Mouse (Mus musculus) neutrophil, adult 5-6 weeks (primary cell): ENCODE measurements around the gene Tbc1d4. TPM values are rescaled to one million over a fixed set of nuclear protein-coding genes. Genes with fewer than 3 reads are reported as not detected.

Experiments used
- ATAC-seq: fragments of 151-379, 151-347 bp; 2 replicates; pipeline ENCODE4 v1.8.0; 2017; ENCODE audit warnings: mild to moderate bottlenecking, moderate TSS enrichment; ENCODE audit not compliant: insufficient number of reproducible peaks, poor library complexity, low FRiP score, severe bottlenecking; ENCODE audit errors: extremely low read depth
- total RNA-seq: library from RNA; stranded (forward); fragments of 200-1000 nt; gene quantifications from 2 replicates; pipeline ENCODE4 v1.2.3, GENCODE M21; 2017

Gene Tbc1d4
- total RNA-seq, 1 experiment from 2014 or later: 3.0 TPM

DNA sequence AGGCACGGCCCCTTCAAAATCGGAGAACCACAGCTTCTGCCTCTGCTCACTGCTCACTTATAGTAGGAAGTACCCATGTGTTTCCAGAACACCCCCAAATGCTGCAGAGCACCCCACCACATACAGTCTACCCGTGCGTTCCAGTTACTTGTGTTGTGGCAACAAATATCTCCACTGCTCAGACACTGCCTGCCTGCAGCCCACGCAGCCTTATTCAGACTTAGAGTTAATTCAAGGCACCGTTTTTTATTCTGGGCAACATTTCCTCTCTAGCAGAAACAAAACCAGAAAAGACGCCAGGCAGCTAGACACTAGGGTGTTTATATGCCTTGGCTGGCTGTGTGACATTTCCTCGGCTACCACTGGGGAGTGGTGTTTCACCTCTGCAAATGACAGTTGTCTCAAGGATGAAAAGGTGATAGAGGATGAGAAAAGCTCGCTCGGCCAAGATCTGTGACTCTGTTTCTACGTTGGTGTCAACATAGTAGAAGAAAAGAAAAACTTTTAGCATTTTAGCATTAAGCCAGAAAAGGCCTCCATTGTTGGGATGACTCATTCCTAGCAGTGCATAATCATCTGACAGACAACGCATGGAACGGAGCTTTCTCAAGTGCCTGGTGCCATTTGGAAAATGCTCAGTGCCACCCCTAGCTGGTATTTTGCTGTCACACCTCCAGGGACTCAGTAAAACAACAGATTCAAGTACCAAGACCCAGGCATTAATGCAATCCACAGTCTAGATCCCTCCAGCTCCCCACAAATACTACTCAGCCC, 98.3 kb downstream of the Tbc1d4 start:
- no peak for ATAC-seq

DNA sequence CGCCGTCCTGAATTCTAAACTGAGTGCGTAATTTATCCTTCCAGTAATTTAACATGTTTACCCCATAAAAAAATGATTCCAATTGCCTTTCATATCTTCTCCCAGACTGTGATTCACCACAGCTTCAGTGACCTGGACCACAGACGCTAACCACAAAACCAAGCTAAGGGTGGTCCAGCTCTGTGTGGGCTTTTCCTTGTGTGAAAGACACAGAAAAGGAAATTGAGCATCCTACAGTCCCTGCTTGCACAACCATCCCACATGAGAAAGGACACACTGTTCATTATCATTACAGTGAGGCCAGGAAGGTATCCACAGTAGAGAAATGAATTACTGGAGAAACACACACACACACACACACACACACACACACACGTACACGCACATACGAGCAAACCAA, 99.2 kb downstream of the Tbc1d4 start:
- no peak for ATAC-seq

DNA sequence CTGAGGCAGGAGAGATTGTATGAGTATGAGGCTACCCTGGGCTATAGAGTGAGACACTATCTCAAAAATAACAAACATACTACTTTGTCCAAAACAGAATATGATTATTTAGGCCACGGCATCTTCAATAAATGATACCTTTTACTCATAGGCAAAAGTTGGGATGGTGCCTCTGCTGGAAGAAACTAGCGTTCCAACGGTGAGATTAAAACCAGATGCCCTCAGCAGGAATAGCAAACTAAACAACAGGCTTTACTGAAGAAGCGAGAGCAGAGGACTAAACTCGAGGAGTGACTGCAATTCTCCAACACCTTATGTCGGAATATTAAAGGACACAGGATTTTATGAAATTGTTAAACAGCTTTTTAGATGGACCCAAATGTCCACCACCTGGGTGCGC, 101.0 kb downstream of the Tbc1d4 start:
- ATAC-seq: no peak

DNA sequence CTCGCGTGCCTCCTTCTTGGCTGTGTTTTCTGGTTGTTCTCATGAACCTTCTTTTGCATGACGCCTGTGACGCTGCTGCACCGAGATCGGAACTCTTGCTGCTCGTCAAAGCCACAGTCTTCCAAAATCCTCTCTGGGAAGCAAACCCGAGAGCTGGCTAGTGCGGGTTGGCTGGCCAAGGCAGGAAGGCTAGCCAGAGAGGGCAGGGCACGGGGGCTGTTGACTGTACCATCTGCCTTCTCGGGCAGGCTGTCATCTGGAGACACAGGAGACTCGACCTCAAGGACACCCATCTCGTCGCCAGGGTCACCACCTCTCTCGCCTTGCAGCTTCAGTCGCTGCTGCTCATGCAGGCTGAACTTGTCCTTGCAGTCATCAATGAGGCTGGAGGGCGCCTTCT, 101.8 kb downstream of the Tbc1d4 start:
- no peak for ATAC-seq

DNA sequence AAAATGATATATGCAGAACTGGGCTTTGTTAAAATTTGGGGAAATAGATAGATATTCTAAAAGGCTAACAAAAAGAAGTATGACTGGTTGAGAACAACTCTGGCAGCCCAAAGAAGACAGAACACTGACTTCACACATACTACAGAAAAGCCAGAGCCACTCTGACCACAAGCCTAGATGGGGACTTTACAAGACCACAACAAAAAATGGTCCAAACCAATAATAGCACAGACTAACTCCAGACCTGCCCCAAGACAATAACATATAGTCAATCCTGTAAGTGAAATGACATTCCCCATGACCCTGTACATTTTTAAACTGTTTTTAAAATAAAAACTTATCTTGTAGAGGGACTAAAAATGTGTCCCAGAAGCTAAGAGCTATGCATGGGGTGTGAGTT, 103.2 kb downstream of the Tbc1d4 start:
- ATAC-seq: no peak

DNA sequence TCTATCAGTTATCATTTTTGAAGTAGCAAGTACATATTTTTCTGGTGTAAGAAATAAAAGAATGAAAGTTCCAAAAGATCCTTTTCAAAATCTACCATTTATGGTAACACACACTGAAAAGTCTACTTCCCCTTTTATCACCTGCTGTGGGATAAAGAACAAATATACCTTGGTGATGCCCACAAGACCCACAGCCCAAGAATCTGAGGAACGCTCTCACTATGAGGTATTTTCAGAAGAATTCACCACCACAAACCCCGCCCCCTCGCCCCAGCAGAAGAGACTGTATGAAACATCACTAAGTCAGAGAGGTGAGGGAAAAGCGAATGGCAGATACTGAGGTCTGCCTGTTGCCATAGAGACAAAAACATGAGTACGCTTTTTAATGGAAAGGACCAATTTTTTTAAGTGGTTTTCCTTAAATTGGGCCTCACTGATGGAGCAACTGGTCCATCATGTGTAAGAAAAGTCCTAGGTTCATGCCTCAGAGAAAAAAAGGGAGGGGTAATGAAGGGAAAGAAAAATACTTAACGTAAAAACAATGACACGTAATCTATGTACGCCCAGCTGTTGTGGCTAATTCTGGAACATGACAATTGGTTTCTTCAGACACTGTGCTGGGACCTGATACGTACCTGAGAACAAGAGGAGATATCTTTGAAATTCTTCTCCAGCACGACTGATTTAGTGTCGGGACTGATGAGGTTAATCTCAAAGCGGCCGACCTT, 104.4 kb downstream of the Tbc1d4 start:
- no peak for ATAC-seq

DNA sequence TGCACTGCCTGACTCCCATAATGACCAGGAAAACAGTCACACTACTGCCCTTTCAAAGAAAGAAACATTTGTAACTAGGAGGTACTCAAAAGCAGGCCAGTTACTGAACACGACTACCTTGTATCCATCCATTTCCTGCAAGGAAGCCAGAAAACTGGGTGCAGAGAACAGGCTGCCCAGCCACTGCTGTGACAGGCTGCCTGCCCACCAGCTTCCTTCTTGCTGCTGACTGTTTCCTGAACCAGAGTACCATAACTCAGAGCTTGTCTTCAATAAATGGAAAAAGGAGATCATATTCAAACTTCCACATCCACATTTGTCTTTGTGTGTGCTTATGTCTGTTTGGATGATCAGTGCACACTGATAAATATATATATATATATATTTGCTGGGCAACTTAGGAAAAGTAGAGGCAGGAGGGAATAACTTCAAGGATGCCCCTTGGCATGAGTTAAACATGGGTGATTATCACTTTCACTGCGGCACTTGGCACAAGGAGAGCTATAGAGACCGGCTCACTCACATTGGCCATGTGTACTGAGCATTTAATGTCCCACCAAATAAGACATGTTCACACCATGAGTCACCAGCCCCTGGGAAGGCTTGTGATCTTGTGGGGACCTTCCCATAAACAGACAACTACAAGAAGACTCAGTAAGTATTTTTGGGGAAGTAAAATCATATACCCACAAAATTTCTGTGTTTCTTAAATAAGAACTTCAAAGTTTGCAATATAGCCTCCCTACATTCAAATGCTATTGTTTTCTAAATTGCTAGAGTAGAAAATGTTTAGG, 105.6 kb downstream of the Tbc1d4 start:
- no peak for ATAC-seq

DNA sequence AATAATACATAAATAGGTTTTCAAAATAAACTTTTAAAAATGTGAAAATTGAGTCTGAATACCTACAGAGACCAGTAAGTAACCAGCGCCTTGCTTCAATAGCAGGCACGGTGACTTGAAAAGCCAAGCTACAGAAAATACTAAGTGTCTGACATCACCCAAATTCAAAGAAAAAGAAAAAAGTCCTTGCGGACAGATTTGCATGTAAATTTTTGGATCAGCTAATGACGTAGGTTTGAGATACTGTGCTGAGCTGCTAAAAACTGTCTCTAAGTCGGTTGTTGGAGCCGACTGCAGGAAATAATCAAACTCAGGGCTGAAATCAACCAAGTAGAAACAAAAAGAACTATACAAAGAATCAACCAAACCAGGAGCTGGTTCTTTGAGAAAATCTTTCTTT, 107.1 kb downstream of the Tbc1d4 start:
- ATAC-seq: no peak

DNA sequence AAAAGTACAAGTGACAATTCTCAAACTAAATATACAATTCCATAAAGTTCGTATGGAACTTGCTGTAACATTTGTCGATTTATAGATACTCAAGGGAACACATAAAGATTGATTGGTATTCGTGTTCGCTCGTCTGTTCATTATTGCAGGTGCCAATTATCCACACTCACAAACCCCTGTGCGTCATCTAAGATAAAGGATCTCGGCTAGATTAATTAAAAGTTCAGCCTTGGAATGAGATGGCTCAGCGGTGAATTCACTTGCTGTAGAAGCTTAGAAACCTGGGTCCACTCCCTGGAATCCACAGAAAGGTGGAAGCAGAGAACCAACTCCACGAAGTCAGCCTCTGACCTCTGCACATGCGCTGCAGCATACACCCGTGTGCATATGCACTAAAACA, 107.5 kb downstream of the Tbc1d4 start:
- no peak for ATAC-seq

DNA sequence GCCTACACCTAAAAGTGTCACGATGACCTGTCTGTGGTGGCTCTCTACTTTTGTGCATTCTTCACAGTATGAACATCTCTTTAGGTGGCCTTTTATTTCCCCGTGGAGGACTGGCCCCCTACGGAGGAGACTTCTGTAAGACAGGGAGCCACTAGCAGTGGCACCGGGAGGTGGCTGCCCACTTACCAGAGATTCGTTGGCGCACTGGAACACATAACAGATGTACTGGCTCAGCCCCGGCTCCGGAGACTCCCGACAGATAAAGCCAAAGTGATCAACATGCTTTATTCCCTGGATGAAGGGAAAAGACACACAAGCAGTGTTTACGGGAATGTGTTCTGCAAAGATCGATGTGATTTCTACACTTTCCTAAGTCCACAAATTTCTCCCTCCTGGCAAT, 108.2 kb downstream of the Tbc1d4 start:
- no peak for ATAC-seq

DNA sequence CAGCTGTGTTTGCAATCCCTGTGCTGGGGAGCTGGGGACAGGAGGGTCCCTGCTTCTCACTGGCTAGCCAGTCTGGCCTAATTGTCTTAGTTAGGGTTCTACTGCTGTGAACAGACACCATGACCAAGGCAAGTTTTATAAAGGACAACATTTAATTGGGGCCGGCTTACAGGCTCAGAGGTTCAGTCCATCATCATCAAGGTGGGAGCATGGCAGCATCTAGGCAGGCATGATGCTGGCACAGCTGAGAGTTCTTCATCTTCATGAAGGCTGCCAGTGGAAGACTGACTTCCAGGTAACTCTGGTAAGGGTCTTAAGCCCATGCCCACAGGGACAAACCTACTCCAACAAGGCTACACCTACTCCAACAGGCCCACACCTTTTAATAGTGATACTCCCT, 109.2 kb downstream of the Tbc1d4 start:
- ATAC-seq: no peak

DNA sequence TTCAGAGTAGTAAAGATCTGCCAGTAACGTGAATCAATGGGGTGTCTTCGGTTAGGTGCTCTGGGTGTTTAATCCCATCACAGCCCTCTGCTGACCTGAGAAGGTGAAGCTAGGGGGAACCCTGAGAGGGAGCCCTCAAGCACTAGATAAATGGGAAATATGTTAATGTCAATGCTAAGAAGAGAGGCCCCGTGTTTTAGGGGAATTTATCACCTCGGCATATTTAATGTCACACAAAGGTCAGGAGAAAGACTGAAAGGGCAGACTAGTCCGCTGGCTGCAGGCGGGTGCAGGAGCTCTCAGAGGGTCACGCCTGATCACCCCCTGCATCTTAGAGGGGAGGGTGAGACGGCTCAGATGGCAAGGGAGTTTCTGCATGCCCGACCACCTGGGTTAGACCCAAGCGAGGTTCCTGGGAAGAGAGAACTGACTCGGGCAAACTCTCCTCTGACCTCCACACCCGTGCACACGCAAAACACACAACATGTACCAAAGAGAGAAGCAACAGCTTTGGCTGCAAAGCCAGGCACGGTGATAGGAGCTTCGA, 120.7 kb downstream of the Tbc1d4 start:
- ATAC-seq: no peak

DNA sequence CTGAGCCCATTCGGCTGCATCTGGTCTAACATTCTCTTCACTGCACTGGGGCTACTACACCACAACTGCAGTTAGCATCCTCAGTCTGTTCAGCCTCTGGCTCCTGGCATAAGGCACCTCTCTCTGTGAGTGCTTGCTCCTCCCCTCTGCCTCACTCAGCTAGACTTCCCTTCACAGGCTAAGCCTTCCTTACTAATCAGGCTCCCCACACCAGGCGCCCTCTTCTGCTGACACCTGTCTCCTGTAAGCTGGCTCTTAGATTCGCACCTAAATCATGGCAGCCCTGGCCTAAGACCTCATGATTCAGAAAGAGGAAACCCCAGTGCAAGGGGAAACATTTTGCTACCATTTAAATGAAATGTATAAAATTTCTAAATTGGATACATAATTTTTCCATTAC, 122.4 kb downstream of the Tbc1d4 start:
- ATAC-seq: no peak

DNA sequence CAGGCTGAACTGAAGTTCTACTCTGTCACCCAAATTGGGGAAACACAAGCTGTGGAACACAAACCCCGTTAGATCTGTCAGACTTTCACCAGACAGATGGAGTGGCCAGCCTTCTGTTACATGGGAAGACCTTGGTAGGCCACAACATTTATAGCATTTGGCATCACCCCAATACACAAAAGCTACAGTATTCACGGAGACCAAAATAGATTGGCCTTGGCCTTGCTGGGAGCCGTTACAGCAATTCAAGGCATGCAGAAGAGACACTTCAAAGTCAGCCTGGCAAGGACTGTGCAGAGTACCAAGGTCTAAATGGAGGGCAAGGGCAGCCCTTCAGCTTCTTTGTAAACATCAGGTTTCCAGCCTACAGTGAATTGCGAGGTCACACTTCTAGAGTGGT, 125.8 kb downstream of the Tbc1d4 start:
- ATAC-seq: no peak

DNA sequence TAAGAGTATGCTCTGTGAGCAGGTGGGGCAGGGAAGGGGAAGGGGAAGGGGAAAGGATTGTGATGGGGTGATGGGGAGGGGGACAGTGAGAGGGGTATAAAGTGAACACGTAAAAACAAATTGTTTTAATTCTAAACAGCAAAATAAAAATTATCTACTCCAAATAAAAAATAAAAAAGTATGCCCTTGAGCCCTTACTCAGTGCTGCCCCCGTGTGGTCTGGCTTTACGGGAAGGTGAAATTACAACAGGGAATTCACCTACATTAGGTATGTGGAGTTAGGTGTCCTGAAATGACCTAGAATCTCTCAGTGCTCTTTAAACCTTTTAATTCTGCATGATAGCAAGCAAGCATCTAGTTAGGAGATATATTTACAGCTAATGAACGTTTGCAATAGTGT, 126.7 kb downstream of the Tbc1d4 start:
- ATAC-seq: no peak

DNA sequence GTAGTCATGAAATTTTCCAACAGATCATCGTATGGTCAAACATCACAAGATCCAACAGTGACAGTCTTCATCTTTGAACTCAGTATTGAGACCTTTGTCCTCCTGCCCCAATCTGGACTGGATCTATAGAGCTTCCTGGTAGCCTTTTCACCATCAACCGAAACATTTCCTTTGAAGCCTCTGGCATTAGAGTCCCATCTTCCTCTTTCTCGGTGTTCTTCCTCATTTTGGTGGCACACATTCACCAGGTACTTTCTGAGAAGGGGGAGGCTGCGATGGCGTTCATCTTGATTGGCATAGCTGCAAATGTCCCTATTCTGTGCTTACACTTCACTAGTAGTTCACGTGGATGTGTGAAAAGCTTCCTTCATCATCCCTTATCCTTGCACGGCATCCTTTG, 127.8 kb downstream of the Tbc1d4 start:
- ATAC-seq: peak; percentile 85

DNA sequence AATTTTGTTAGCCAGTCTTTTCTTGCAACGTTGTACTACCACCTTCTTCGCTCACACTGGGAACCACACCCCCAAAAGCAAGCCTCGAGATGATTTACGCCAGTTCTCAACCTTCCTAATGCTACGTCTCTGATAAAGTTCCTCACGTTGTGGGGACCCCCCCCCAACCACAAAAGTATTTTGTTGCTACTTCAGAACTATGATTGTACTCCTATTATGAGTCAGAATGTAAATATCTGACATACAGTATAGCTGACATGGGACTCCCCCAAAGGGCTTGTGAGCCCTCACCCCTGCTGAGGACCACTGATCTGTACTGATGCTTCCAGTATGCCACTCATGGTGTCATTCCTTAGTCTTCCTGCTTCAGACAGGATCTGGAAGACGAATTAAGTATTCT, 128.4 kb downstream of the Tbc1d4 start:
- ATAC-seq: no peak

DNA sequence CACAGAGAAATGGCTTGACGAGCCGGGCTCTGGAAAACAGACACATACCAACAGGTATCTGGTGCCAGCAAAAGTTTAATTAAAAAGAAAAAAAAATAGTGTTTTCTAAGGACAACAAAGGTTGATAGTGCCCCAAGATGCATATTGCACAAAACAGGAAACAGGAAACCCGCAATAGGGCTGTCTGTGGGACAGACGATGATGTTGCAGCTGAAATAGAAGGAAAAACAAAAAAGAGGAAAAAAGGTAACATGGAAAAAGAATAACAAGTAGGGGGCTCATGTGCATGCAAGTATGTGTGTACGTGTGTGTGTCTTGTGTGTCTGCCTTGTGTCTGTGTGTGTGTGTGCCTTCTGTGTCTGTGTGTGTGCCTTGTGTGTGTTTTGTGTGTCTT, 131.2 kb downstream of the Tbc1d4 start:
- ATAC-seq: no peak

DNA sequence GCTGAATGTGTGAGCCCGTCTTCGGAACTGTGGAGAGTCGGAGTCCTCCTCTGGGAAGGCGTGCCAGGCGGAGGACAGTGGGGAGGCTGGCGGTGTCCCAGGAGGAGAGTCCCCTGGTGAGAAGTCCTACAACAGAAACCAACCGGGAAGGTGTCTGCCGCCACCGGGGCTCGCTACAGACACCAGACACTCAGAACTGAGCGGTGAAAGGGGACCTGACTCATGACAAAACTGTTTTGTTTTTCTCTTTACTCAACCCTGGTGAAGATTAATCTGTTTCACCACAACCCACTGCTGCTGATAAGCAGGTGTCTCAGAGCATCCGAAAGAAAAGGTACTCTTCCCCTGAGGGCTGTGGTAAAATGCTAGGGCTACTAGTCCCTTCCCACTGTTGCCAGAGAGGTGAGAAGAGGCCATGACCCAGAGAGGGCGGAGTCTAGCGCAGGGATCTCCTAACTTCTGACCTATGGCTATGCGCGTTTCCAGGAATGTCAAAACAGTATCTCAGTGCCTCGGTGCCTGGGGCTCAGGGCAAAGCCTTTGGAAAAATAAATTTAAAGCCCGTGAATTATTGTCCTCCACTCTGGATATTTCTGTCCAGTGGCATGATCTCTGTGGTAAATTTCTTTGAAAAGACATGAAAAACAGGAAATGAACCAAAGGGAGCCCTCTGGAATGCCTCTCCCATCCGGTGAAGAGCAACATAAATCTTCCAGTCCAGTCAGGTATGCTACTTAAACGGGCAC, 131.7 kb downstream of the Tbc1d4 start:
- no peak for ATAC-seq
